Mouse (Mus musculus) adrenal gland, postnatal 14 days (tissue): ENCODE results near the gene Capn10. TPM values are rescaled to one million over a fixed set of nuclear protein-coding genes. Genes with fewer than 3 reads are reported as not detected.
"Not testable (repeated sequence)": the region's sequence is repeated elsewhere in the genome, so short reads cannot be mapped to it uniquely, and the experiment has no call there.

Source experiments
- DNase-seq: peaks from one replicate; pipeline ENCODE4 v3.0.0; 2021; ENCODE audit warnings: mixed read lengths
- total RNA-seq: library from RNA; stranded (reverse); gene quantifications from 2 replicates; pipeline ENCODE4 v1.2.3, GENCODE M21; 2021

Gene Capn10
- total RNA-seq, 1 experiment from 2014 or later = 16.2 TPM

DNA sequence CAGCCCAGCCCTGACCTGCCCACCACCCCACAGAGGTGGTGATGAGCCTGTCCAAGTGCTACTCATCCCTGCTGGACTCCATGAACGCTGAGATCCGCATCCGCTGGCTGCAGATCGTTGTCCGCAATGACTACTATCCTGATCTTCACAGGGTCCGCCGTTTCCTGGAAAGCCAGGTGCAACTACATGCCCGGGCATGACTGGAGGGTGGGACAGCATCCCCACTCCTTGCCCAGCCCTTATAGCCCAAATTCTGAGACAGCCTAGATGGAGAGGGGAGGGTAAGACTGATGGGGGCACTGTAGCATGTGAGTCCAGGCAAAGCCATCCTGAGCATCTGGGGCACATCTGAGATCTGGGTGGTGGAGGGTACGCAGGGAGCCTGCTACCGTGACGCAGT, 15.0 kb upstream of the Capn10 start:
- DNase-seq = no peak

DNA sequence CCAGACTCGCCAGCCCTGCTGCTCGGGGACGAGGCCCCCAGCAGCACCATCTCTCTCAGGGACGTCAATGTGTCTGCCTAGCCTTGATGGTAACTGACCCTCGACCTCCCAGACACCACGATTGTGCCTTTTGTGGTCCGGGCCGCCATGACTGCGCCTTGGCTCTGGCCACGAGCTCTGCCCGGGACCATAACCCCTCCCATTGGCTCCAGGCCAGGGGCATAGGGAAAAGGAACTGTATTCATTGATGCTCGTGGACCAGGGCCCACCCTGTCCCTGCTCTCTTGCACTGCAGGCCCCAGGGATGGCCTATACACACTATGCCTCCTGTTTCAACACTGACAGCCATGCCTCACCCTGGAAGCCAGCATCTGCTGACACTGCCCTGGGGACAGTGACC, 14.4 kb upstream of the Capn10 start:
- no peak for DNase-seq

DNA sequence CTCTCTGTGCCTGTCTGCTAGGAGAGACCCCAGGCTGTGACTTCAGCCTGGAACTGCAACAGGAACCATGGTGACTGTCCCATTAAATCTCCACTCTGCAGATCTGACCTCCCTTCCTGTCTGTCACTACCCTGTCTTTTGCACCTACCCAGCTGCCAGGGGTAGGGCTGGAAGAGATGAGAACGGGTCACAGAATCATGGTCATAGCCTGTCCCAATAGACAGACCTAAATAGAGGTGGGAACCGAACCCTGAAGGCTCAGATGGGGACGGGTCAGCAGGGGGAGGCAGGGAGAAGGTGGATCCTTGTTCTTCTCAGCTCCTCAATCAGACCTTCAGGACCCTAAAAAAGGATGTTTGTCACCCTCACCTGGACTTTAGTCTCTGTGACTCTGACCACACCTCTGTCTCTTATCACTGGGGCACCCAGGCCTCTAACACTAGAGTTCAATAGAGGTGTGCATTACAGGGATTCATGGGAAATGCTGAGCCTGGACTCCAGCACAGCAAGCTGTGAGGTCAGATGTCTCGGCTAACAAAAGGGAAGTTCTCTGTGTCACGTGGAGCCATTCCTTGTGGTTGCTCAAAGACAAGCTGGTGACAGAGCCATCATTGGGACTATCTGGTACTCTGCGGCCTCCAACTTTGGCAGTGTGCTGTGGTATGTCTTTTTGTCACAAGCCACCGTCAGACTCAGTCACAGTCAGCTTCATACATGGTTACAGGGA, 13.5 kb upstream of the Capn10 start:
- DNase-seq = no peak

DNA sequence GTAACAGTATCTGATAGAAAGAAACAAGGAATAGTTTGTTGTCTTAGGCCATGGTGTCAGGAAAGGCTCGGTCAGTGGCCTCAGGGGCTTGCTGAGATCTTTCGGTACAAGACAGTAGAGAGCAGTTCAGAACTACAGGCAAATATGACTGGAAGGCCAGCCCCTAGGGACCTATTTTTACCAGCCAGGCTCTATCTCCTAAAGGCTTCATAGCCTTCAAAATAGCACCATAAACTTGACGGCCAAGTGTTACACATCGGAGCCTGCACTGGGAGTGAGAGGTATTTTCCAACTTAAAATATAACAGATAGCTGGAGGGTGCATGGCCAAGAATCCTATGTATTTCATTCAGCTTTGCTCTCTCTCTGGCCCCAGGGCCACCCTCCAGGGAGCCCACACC, 12.7 kb upstream of the Capn10 start:
- DNase-seq = no peak

DNA sequence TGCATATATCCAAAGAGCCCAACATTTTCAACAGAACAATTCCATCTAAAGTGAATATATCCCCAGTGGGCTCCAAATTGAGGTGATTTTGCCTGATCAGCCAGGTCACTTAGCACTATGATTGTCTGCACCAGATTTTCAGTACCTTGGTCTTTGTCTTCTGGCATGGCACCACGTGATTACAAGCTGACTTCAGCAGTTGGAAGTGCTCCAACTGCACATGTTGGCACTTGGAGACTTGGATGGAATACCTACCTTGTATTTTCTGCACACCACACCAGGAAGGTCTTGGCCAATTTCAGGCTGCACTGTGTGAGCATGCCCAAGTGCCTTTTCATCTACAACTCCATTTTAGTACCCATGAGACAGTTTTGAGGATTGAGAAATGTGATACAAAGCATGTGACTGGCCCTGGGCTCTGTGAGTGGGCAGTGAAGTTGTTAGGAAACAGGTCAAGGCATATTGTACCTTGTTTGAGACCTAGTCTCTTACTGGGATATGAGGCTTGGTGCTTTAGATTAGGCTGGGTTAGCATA, 3.9 kb upstream of the Capn10 start:
- DNase-seq = no peak

DNA sequence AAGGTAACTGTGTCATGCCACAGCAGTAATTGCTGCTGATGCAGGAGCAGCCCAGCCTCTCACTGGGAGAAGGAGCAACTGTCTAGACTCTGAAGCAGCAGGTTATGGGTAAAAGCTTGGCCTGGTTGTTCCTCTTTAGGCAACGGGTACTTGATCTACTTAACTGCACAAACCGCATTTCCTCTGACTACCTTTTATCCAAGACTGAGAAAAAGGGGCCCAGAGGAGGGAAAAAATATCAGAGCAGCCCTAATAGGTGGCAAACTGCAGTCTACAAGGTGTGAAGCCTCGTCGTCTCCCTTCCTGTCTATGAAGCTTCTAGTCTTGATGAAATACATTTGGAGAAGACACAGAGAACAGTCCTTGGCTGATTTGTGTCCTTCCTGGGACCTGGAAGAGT, 565 bp upstream of the Capn10 start:
- no peak for DNase-seq

DNA sequence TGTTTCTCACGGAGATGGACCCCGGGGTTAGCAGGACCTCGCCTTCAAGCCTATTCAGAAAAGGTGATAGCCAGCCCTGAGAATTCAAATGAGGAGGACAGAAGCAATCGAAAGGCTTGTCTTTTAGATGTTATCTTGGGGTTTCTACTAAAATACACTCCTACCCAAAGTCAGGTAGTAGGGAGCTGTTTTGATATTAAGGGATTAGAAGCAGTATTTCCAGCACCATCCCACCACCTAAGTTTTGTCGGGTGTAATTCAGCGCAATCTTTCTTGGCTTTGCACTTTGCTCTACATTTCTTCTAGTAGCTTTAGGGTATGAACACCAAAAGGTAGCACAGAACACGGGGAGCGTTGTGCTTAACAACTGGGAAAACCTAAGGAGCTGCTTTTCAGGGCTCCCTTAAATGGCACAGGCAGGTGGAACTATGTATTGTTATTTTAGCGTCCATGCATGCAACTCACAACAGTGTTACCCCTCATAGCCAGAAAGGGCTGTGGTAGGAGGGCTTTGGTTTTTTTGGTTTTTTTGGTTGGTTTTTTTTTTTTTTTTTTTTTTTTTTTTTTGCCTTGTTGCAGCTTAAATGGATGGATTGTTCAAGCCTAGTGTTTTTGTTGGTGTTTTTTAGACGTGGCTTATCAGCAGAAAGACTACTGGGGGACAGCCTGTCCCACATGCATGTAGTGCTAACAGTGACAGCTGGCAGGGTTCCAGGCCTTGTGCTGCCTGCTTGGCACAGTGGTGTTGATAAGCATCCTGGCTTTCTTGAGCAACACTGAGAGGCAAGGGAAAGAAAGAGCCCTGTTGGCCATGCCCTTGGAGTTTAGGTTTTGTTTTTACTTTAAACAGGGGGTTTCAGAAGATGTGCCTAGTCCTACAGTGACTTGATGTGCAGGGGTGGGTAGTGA, 1.1 kb downstream of the Capn10 start:
- DNase-seq = peak; percentile 75

DNA sequence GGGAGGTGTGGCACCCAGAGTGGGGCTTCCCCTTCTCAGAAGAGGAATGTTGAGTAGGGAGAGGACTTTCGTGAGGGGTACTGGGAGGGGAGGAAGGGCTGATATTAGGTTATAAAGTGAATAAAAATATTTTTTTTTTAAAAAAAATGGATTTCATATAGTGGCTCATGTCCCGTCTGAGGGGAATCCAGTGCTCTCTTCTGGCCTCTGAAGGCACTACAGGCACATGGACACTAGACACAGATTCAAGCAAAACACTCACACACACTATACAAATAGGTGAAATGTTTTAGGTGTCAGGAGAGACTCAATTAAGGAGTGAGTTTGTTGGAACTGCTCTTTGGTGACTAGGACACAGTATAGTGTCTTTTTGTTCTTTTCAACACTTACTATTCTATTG, 1.8 kb downstream of the Capn10 start:
- peak; percentile 4 for DNase-seq

DNA sequence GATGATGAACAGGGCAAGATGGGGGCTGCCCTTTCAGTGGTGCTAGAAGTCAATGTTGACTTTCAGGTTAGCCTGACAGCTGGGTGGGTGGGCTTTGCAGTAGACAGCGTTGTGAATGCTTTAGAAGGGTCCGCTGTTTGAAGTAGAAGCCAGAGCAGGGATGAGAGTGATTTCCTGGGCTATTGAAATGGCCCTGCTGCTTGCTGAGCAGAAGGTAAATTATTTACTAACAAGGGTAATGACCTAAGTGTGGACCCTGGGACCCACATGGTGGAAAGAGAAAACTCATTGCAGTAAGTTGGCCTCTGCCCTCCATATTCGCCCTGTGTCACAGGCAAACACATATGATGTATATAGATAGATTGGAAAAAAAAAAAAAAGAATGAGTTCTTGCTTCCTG, 2.3 kb downstream of the Capn10 start:
- DNase-seq = peak; percentile 1

DNA sequence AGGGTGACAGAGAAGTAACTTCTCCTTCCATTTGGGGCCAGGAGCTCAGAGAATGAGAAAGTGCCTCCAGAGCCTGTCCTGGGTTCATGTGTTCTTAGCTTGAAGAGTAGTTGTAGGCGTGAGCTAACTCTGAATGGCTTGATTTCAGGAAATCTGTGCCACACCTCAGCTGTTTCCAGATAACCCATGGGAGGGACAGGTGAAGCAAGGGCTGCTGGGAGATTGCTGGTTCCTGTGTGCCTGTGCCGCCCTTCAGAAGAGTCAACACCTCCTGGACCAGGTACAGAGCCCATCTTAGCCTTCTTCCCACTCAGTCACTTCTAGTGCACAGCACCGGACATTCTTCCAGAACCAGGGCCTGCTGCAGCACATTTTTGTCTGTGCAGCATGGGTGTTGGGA, 3.6 kb downstream of the Capn10 start:
- no peak for DNase-seq

DNA sequence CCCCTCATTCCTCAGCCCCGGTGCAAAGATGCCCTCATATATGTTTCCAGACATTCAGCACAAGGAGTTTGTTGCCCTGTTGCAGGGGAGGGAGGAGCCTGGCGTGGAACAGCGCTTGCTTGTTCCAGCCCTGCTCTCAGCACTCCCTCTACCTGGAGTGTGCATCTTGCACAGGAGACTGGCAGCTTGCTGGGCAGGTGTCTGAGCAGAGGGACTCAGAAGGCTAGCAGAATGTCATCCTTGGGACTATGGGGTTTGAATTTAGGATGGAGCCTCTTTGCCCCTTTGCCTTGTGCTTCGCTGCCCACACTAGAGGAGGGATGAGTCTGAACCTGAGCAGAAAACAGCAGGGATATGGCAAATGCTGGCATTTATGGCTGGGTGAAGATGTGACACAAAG, 5.6 kb downstream of the Capn10 start:
- no peak for DNase-seq

DNA sequence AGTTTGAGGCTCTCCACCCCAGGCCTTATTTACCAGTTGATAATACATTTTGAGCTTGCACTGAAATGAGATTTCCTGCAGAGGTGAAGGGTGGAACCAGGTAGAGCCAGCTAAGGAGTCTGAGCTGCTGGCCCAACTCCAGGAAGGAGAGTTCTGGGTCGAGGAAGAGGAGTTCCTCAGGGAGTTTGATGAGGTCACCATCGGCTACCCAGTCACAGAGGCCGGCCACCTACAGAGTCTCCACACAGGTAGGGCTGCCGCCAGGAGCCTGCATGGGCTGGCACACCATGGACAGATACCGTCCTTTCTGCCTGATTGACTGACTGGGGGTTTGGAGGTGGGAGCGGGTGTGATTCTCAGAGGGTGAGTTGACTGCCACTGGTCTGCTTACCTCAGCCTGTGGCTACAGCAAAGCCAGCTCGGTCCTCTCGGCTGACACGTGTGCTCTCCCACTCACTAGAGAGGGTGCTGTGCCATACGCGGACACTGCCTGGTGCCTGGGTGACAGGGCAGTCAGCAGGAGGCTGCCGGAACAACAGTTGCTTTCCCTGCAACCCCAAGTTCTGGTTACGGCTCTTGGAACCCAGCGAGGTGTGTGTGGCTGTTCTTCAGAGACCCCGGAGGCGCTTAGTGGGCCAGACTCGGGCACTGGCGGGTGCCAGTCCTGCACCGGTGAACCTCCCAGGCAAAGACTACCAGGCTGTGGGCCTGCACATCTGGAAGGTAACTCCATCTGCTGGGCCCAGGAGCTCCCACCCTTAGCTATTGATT, 9.2 kb downstream of the Capn10 start:
- no peak for DNase-seq

DNA sequence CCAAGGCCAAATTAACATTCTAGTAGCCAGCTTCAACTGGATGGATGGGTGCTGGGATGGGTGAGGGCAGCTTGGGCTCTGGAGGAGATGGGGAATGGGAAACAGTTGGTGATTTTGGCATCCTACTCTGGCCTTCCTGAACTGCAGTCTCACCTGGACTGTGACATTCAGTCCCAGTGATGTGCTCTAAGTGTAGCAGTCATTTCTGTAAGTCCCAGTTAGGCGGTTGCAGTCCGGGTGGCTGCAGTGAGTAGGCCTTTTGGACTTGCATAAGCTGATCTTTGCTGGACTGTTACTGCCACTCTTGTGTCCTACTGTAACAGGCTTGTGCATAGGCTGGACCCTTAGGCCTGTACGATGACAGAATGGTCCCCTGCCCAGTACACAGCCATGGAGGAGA, 13.8 kb downstream of the Capn10 start:
- DNase-seq = no peak

DNA sequence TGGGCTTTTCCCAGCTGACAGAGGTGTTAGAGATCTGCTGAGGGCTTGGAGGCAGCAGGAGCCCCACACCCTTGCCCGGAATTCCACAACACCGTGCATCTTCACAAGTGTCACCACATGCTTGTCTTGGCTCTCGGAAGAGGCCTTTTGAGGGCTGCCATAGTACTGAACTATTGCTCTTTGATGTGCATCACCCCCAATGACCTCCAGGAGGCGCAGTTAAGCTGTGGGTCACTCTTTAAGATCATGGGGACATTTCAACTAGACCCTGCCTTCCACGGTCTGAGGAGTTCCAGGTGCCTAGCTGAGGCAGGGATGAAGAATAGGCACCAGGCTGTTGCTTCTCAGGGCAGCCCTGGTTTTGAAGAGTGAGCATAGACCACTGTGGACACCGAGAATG, 15.2 kb downstream of the Capn10 start:
- DNase-seq = peak; percentile 48

DNA sequence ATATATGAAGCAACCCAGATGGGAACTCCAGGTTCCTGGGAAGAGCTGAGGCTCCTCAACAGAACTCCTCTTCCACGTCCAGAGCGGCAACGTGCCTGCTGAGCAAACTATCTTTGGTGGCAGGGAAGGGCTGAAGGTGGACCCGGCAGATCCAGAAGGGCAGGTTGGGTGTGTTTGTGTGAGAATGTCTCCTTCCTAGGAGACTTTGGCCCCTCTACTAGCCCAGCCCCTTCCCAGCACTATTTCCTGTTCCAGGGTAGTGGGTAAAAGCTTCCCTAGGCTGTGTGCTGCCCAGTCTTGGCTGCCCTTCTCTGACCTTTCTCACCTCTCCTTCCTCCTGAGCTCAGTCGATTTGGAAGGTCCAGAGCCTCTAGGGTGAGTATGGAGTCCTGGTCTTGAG, 16.4 kb downstream of the Capn10 start, which contains the start of gene Gpr35:
Gpr35 (plus strand) TSS at position 259 of the 400 bp plus-strand sequence.
- no peak for DNase-seq

DNA sequence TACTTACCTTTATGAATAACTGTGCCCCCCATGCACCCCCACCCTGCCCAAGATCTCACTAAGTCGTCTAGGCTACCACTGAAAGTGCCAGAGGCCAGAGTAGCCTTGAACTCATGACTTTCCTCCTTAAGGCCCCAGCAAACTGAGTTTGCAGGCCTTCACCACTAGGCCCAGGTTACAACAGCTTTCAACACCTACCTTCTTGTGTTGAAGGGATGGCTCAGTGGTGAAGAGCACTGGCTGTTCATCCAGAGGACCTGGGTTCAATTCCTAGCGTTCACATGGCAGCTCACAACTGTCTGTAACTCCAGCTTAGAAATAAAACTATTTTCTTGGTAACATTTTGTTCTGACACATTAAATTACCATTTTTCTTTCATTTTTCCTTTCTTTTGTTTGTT, 19.5 kb downstream of the Capn10 start:
- DNase-seq = no peak

DNA sequence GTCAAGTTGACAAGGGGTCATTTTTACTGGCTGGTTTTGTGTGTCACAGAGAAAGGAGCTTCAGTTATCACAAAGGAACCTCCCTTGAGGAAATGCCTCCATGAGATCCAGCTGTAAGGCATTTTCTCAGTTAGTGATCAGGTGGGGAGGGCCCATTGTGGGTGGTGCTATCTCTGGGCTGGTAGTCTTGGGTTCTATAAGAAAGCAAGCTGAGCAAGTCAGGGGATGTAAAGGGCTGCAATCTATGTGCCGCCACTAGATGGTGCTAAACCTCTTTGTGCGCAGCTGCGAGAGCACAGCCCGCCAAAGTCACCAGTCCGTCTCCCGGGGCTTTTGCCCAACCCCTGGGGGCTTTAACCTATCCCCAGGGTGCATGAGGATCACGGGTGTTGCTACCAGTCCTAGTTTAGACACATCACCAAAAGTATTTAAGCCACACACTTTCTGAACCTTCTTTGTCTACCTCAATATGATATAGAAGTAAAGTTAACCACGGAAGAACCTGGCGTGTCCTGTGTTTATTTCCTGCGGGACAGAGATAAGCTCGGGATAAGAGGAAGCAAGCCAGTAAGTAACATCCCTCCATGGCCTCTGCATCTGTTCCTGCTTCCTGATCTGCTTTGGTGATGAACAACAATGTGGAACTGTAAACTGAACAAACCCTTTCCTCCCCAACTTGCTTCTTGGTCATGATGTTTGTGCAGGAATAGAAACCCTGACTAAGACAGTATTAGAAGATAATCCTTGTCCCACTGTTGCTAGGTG, 22.6 kb downstream of the Capn10 start:
- DNase-seq = peak; percentile 73

DNA sequence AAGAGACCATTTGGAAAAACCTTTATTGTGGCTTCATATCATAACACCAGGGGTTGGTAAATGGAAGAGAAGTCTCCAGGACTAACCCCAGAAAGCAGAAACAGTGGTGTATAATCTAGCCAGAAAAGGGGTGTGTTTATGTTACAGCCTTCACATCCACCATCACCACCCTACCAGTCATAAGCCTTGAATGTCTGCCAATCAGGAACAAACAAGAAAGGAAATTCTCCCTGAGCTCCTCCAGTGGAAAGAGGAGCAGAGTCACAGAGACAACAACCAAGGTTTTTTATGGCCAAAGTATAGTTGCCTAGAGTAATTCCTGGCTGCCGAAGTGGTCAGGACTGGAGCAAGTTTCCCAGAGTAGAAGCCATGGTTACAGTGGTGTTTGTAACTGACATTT, 24.8 kb downstream of the Capn10 start:
- peak; percentile 2 for DNase-seq

DNA sequence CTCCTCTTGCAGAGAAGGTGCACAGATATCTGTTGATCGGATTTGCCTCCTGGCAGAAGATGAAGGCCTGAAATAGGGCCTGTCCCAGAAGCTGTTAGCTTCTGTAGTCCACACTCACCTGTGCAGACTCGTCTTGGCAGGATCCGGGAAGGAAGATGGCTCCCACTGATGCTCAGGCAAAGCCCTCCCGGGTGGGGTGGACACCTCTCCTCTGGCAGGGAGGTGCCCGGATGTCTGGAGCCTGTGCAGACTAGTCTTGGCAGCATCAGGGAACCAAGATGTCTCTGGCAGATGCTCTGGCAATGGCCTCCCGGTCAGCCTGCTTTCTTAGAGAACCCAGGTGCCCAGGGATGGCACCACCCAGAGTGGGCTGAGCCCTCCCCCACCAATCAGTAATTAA, 36.6 kb downstream of the Capn10 start:
- DNase-seq = not testable (repeated sequence)

DNA sequence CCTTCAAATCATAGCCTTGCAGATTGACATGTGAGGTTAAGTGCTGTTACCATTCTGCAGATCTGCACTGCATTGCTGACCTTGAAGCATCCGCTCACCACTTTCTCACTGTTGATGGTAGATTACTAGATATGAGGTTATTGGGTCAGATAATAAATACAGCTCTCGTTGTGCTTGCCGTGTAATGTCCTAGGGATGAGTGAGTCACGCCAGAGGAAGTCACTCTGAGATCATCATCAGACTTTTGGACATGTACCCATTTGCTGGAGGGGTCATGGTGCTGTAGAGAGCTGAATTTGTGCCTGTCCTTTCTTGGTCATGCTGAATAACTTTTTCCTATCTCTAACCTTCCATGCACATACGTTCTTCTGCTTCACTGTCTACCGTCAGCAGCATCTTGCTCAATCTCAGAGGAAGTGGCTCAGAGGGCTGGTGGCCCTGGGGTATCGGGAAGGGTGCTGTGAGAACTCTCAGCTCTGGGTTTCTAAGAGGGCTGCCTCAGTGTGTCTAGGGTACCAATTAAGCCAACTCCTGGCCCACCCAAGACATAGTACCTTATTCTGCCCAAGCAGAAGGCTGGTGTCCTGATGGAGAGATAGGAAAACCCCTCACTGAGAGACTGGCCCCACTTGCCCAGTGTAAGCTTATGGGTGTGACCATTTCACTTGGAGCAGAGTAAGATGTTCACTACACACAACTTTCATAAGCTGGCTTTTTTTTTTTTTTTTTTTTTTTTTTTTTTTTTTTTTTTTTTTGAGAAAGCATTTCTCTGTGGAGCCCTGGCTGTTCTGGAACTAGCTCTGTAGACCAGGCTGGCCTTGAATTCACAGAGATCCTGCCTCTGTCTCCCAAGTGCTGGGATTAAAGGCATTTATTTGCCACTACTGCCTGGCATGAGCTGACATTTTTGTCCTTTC, 38.0 kb downstream of the Capn10 start:
- peak; percentile 29 for DNase-seq

DNA sequence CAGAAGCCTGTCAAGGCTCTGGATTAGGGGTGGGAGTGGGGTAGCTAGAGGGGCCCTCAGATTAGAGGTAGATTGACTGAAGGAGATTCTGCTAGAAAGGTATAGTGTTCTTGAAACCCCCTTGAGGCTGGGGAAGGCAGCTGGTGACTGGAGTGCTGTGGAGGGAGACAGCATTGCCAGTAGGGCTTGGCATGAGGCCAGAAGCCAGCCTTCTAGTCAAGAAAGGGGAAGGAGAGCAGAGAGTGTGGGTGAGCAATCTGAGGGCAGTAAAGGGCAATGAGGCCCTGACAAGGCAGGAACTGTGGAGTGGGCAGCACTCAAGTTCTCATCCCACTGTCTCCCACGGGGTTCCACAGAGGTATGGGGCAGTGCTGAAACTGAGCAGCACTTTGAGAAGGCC, 38.7 kb downstream of the Capn10 start:
- DNase-seq = peak; percentile 83
